Mouse (Mus musculus): ENCODE results near the gene Ccdc30. TPM values are rescaled to one million over a fixed set of nuclear protein-coding genes. Genes with fewer than 3 reads are reported as not detected.

Gene Ccdc30
- polyA plus RNA-seq (2017; shearing (Covaris generic)): 13.0 TPM

DNA sequence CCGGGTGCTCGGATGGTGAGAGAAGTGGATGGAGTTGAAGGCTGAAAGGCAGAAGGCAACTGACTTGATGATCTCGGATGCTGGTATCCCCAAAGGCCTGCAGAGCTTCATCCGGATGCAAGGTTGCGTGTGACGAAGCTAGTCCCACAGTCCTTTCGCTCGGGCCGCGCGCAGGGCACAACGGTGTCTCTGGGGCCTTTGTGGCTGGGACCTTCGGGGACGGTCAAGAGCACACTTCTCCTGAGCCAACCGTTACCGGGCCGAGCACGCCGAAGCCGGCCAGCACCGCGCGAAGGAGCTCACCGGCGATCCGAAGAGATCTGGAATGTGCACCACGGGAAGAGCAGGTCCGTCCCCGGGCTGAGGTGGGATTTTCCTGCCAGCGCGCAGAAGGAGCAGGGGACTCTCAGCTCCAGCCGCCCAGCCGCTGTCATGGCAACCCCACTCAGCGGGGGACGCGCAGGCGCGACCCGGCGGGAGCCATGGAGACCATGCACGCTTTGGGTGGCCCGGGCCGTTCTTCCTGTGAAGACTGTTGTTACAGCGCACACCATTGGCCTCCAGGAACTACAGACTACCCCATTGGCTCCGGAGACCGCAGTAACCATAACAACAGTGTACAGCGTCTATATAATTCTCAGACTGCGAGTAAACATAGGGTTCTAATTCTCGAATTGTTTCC lies at the start of gene Ccdc30:
TSS of gene Ccdc30 (minus strand) at position 450 of the 682 bp plus-strand sequence.

DNA sequence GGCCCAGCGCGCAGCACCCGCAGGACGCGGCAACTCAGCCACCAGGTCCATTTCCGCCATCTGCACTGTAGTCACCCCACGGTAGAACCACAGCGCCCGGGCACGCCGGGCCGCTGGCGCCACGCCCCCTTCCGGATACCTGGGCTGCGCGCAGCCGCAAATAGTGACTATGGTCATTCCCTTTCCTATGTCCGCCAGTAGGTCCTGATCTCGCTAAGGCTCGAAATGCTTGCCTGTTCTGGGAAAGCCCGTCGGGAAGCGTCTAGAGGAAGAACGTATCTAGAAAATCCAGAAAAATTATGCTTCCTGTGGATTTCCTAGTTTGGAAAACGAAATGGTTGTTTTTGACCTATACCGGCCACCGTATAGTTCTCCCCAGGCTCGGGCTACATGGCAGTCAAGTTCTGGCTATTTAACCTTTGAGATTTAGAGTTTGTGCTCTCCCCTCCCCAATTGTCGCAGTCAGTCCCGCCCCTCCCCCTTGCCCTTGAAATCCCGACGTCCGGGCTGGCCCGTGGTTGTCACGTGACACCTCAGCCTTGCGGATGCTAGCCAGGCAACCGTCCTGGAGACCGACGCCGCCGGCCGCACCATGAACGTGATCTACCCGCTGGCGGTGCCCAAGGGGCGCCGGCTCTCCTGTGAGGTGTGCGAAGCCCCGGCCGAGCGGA lies 7.1 kb upstream of the Ccdc30 start, which contains the start of the genes Ppcs and Zmynd12:
TSS of gene Ppcs (minus strand) at position 127 of the 671 bp plus-strand sequence.
TSS of gene Zmynd12 (plus strand) at position 521 of the 671 bp plus-strand sequence.

DNA sequence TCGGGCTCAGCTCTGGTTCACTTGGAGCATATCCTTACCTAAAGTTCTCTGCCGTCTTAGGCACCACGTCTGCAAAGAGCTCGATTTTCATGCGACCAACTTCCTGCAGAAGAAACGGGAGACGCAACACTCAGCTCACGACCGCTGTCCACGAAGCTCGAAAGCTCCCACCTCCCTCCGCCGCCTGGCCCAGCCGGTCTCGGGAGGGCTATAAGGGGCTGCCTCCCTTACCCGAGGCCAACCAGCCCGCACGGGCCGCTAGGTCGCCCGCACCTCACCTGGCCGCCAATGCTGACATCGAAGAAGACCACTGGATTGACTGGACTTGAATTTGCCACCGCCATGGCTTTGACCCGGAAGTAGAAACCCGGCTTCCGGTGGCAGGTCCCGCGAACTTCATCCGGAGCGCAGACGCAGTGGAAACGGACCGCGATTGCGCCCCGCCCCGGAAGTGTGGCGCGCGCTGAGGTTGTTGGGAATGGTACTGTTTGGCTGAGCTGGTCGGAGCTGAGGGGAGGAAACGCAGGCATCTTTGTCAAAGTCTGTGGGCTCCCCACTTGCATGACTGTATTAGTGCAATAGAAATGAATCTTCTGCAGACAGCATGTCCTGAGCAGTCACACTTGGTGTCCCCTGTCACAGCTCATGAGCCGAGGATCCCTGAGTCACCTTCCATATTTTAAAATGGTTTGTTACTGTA lies 95.0 kb downstream of the Ccdc30 start, which contains the start of gene Ppih:
TSS of gene Ppih (minus strand) at position 416 of the 700 bp plus-strand sequence.

GRCm38 (mm10) chr4:119294415-119295133 lies 120.7 kb downstream of the Ccdc30 start, which contains the start of gene Ybx1:
Ybx1 (minus strand) TSS chr4:119294604.

Other genes with a start within 250 kb of the Ccdc30 start
- gene Zfp691, start 241.3 kb downstream of the Ccdc30 start, polyA plus RNA-seq (2017; shearing (Covaris generic)): 0.82 TPM
- gene Ermap, start 225.5 kb downstream of the Ccdc30 start, polyA plus RNA-seq (2017; shearing (Covaris generic)): 0.42 TPM
- gene Svbp, start 220.2 kb downstream of the Ccdc30 start, polyA plus RNA-seq (2017; shearing (Covaris generic)): 30.6 TPM
- 0.35 TPM for gene Tmem269, start 197.3 kb downstream of the Ccdc30 start, polyA plus RNA-seq (2017; shearing (Covaris generic))
- 7.5 TPM for gene AU022252, start 182.8 kb downstream of the Ccdc30 start, polyA plus RNA-seq (2017; shearing (Covaris generic))
- gene P3h1, start 182.6 kb downstream of the Ccdc30 start, polyA plus RNA-seq (2017; shearing (Covaris generic)): 4.6 TPM
- not detected for gene Cldn19, start 160.1 kb downstream of the Ccdc30 start, polyA plus RNA-seq (2017; shearing (Covaris generic))
- gene Ybx1, start 120.9 kb downstream of the Ccdc30 start, polyA plus RNA-seq (2017; shearing (Covaris generic)): 472 TPM
- 24.0 TPM for gene Ppih, start 95.0 kb downstream of the Ccdc30 start, polyA plus RNA-seq (2017; shearing (Covaris generic))
- 17.4 TPM for gene Ppcs, start 6.9 kb upstream of the Ccdc30 start, polyA plus RNA-seq (2017; shearing (Covaris generic))
- gene Zmynd12, start 7.3 kb upstream of the Ccdc30 start, polyA plus RNA-seq (2017; shearing (Covaris generic)): not detected
- gene Rimkla, start 77.1 kb upstream of the Ccdc30 start, polyA plus RNA-seq (2017; shearing (Covaris generic)): 0.67 TPM
- 63.5 TPM for gene Foxj3, start 121.5 kb upstream of the Ccdc30 start, polyA plus RNA-seq (2017; shearing (Covaris generic))
- 3.8 TPM for gene Frg2f1, start 124.0 kb upstream of the Ccdc30 start, polyA plus RNA-seq (2017; shearing (Covaris generic))
- gene Guca2a, start 222.2 kb upstream of the Ccdc30 start, polyA plus RNA-seq (2017; shearing (Covaris generic)): not detected
- not detected for gene Guca2b, start 243.4 kb upstream of the Ccdc30 start, polyA plus RNA-seq (2017; shearing (Covaris generic))